Mouse (Mus musculus) MEL (cell line): ENCODE measurements around the gene Scd4. TPM values are rescaled to one million over a fixed set of nuclear protein-coding genes. Genes with fewer than 3 reads are reported as not detected.

Source experiments
- DNase-seq: peaks from one replicate; pipeline ENCODE4 v3.0.0; 2011; ENCODE audit warnings: low read depth, low spot score
- H3K27ac ChIP-seq: 2 replicates; pipeline ENCODE4 v1.5.1; 2012; ENCODE audit warnings: low read depth, mild to moderate bottlenecking, control low read depth, low read length, moderate library complexity; ENCODE audit not compliant: control insufficient read depth
- H3K27me3 ChIP-seq, 2 experiments: fragments of 150-350 bp in 1 of 2; sonication (generic) in 1 of 2; 2 replicates each; pipeline ENCODE4 v1.6.1; 2012; ENCODE audit warnings: low read length in 2 of 2, mild to moderate bottlenecking in 2 of 2, improper control_type of control experiment in 1 of 2, moderate library complexity in 1 of 2; ENCODE audit not compliant: insufficient read depth in 2 of 2, control insufficient read depth in 1 of 2
- H3K36me3 ChIP-seq, 2 experiments: 2 replicates each; pipeline ENCODE4 v1.6.1; 2012 to 2014; ENCODE audit warnings: low read length in 2 of 2, improper control_type of control experiment in 1 of 2, inconsistent platforms in 1 of 2, mild to moderate bottlenecking in 1 of 2; ENCODE audit not compliant: insufficient read depth in 2 of 2, control insufficient read depth in 1 of 2
- H3K4me1 ChIP-seq, 2 experiments: fragments of 150-350 bp in 1 of 2; sonication (generic) in 1 of 2; 2 replicates each; pipeline ENCODE4 v1.6.1; 2012; ENCODE audit warnings: low read length in 2 of 2, improper control_type of control experiment in 1 of 2, mild to moderate bottlenecking in 1 of 2; ENCODE audit not compliant: insufficient read depth in 2 of 2, control insufficient read depth in 1 of 2
- H3K4me3 ChIP-seq, 2 experiments: fragments of 150-350 bp in 1 of 2; sonication (generic) in 1 of 2; 2 replicates each; pipeline ENCODE4 v1.5.1; 2012; ENCODE audit warnings: low read depth in 2 of 2, low read length in 2 of 2, mild to moderate bottlenecking in 2 of 2, moderate library complexity in 2 of 2, control low read depth in 1 of 2, improper control_type of control experiment in 1 of 2; ENCODE audit not compliant: control insufficient read depth in 1 of 2, insufficient read depth in 1 of 2
- H3K79me2 ChIP-seq: 2 replicates; pipeline ENCODE4 v1.6.1; 2012; ENCODE audit warnings: mild to moderate bottlenecking, low read length, moderate library complexity; ENCODE audit not compliant: control insufficient read depth, poor library complexity, insufficient read depth
- H3K9ac ChIP-seq: 2 replicates; pipeline ENCODE4 v1.6.1; 2012; ENCODE audit warnings: low read depth, mild to moderate bottlenecking, control low read depth, low read length, moderate library complexity; ENCODE audit not compliant: control insufficient read depth, poor library complexity, severe bottlenecking
- H3K9me3 ChIP-seq: fragments of 150-350 bp; sonication (generic); replicated peaks from 2 replicates; pipeline ENCODE4 v1.6.1; 2012; ENCODE audit warnings: mild to moderate bottlenecking, low read length, improper control_type of control experiment, moderate library complexity; ENCODE audit not compliant: insufficient read depth
- BHLHE40 ChIP-seq: IDR thresholded peaks from 2 replicates; pipeline ENCODE4 v1.6.1; 2012; ENCODE audit warnings: low read depth, mild to moderate bottlenecking, inconsistent platforms, low read length, improper control_type of control experiment, borderline replicate concordance
- CHD1 ChIP-seq: IDR thresholded peaks from 2 replicates; pipeline ENCODE4 v1.6.1; 2012; ENCODE audit warnings: low read depth, mild to moderate bottlenecking, inconsistent platforms, low read length, improper control_type of control experiment
- CHD2 ChIP-seq: IDR thresholded peaks from 2 replicates; pipeline ENCODE4 v1.6.1; 2011; ENCODE audit warnings: low read length, improper control_type of control experiment
- ELF1 ChIP-seq: IDR thresholded peaks from 2 replicates; pipeline ENCODE4 v1.6.1; 2014; ENCODE audit warnings: low read depth, mild to moderate bottlenecking, inconsistent platforms, low read length, improper control_type of control experiment, moderate library complexity
- EP300 ChIP-seq, 2 experiments: IDR thresholded peaks; 2 replicates each; pipeline ENCODE4 v1.6.1; 2011; ENCODE audit warnings: improper control_type of control experiment in 2 of 2, low read length in 2 of 2, low read depth in 1 of 2, mild to moderate bottlenecking in 1 of 2
- ETS1 ChIP-seq: IDR thresholded peaks from 2 replicates; pipeline ENCODE4 v1.6.1; 2012; ENCODE audit warnings: low read depth, mild to moderate bottlenecking, inconsistent platforms, low read length, improper control_type of control experiment, moderate library complexity
- GABPA ChIP-seq: IDR thresholded peaks from 2 replicates; pipeline ENCODE4 v1.6.1; 2012; ENCODE audit warnings: low read depth, mild to moderate bottlenecking, inconsistent platforms, low read length, improper control_type of control experiment, moderate library complexity
- GATA1 ChIP-seq: IDR thresholded peaks from 2 replicates; pipeline ENCODE4 v1.6.1; 2011; ENCODE audit warnings: low read depth, low read length, improper control_type of control experiment
- HCFC1 ChIP-seq: IDR thresholded peaks from 2 replicates; pipeline ENCODE4 v1.6.1; 2012; ENCODE audit warnings: low read depth, mild to moderate bottlenecking, inconsistent platforms, low read length, improper control_type of control experiment, moderate library complexity
- JUND ChIP-seq: IDR thresholded peaks from 2 replicates; pipeline ENCODE4 v1.6.1; 2011; ENCODE audit warnings: low read depth, mild to moderate bottlenecking, improper control_type of control experiment, low read length
- KAT2A ChIP-seq: conservative IDR thresholded peaks from 2 replicates; pipeline ENCODE4 v1.6.1; 2012; ENCODE audit warnings: low read depth, low read length, improper control_type of control experiment, inconsistent platforms
- MAFK ChIP-seq: IDR thresholded peaks from 2 replicates; pipeline ENCODE4 v1.6.1; 2011; ENCODE audit warnings: low read depth, mild to moderate bottlenecking, low read length, improper control_type of control experiment, borderline replicate concordance
- MAX ChIP-seq: IDR thresholded peaks from 2 replicates; pipeline ENCODE4 v1.6.1; 2011; ENCODE audit warnings: low read length, improper control_type of control experiment
- MAZ ChIP-seq: IDR thresholded peaks from 2 replicates; pipeline ENCODE4 v1.6.1; 2012; ENCODE audit warnings: low read depth, mild to moderate bottlenecking, inconsistent platforms, low read length, improper control_type of control experiment
- MEF2A ChIP-seq: IDR thresholded peaks from 2 replicates; pipeline ENCODE4 v1.6.1; 2014; ENCODE audit warnings: low read depth, mild to moderate bottlenecking, inconsistent platforms, low read length, improper control_type of control experiment; ENCODE audit not compliant: poor library complexity, insufficient replicate concordance, severe bottlenecking; ENCODE audit errors: extremely low read depth
- MXI1 ChIP-seq: IDR thresholded peaks from 2 replicates; pipeline ENCODE4 v1.6.1; 2011; ENCODE audit warnings: mild to moderate bottlenecking, low read depth, low read length, improper control_type of control experiment
- MYB ChIP-seq: IDR thresholded peaks from 2 replicates; pipeline ENCODE4 v1.6.1; 2011; ENCODE audit warnings: mild to moderate bottlenecking, low read depth, low read length, improper control_type of control experiment
- MYC ChIP-seq: IDR thresholded peaks from 2 replicates; pipeline ENCODE4 v1.6.1; 2011; ENCODE audit warnings: low read depth, mild to moderate bottlenecking, low read length, improper control_type of control experiment, moderate library complexity
- NRF1 ChIP-seq: IDR thresholded peaks from 2 replicates; pipeline ENCODE4 v1.6.1; 2014; ENCODE audit warnings: low read depth, mild to moderate bottlenecking, inconsistent platforms, low read length, improper control_type of control experiment, moderate library complexity; ENCODE audit not compliant: poor library complexity, insufficient read depth, severe bottlenecking
- POLR2A ChIP-seq, 2 experiments: IDR thresholded peaks; 2 replicates each; pipeline ENCODE4 v1.6.1; 2011 to 2012; ENCODE audit warnings: low read length in 2 of 2, mild to moderate bottlenecking in 2 of 2, control low read depth in 1 of 2, improper control_type of control experiment in 1 of 2, low read depth in 1 of 2, moderate library complexity in 1 of 2; ENCODE audit not compliant: control insufficient read depth in 1 of 2, insufficient read depth in 1 of 2, poor library complexity in 1 of 2
- POLR2AphosphoS2 ChIP-seq: IDR thresholded peaks from 2 replicates; pipeline ENCODE4 v1.6.1; 2011; ENCODE audit warnings: low read length, improper control_type of control experiment
- POLR2AphosphoS5 ChIP-seq: IDR thresholded peaks from 2 replicates; pipeline ENCODE4 v1.6.1; 2012; ENCODE audit warnings: low read depth, borderline replicate concordance, mild to moderate bottlenecking, inconsistent platforms, low read length, moderate library complexity, mixed read lengths
- RAD21 ChIP-seq: IDR thresholded peaks from 2 replicates; pipeline ENCODE4 v1.6.1; 2011; ENCODE audit warnings: mild to moderate bottlenecking, low read depth, low read length, improper control_type of control experiment
- RCOR1 ChIP-seq: IDR thresholded peaks from 2 replicates; pipeline ENCODE4 v1.6.1; 2012; ENCODE audit warnings: low read depth, mild to moderate bottlenecking, inconsistent platforms, low read length, improper control_type of control experiment
- SIN3A ChIP-seq: IDR thresholded peaks from 2 replicates; pipeline ENCODE4 v1.6.1; 2012; ENCODE audit warnings: low read length, improper control_type of control experiment, inconsistent platforms
- SMC3 ChIP-seq: IDR thresholded peaks from 2 replicates; pipeline ENCODE4 v1.6.1; 2011; ENCODE audit warnings: low read depth, low read length, improper control_type of control experiment
- TBP ChIP-seq: IDR thresholded peaks from 2 replicates; pipeline ENCODE4 v1.8.0; 2011; ENCODE audit warnings: low read depth, low read length, improper control_type of control experiment
- TCF12 ChIP-seq: IDR thresholded peaks from 2 replicates; pipeline ENCODE4 v1.6.1; 2014; ENCODE audit warnings: low read depth, mild to moderate bottlenecking, inconsistent platforms, low read length, improper control_type of control experiment, moderate library complexity
- UBTF ChIP-seq: IDR thresholded peaks from 2 replicates; pipeline ENCODE4 v1.6.1; 2012; ENCODE audit warnings: low read depth, mild to moderate bottlenecking, inconsistent platforms, low read length, improper control_type of control experiment, moderate library complexity, borderline replicate concordance; ENCODE audit not compliant: insufficient read depth
- USF1 ChIP-seq: IDR thresholded peaks from 2 replicates; pipeline ENCODE4 v1.6.1; 2014; ENCODE audit warnings: low read depth, mild to moderate bottlenecking, inconsistent platforms, low read length, improper control_type of control experiment, moderate library complexity
- USF2 ChIP-seq, 2 experiments: IDR thresholded peaks; 2 replicates each; pipeline ENCODE4 v1.6.1; 2011 to 2012; ENCODE audit warnings: improper control_type of control experiment in 2 of 2, low read length in 2 of 2, borderline replicate concordance in 1 of 2, inconsistent platforms in 1 of 2, low read depth in 1 of 2, mild to moderate bottlenecking in 1 of 2; ENCODE audit not compliant: insufficient read depth in 1 of 2
- ZC3H11A ChIP-seq: IDR thresholded peaks from 2 replicates; pipeline ENCODE4 v1.6.1; 2012; ENCODE audit warnings: low read depth, mild to moderate bottlenecking, inconsistent platforms, low read length, improper control_type of control experiment
- ZKSCAN1 ChIP-seq: IDR thresholded peaks from 2 replicates; pipeline ENCODE4 v1.6.1; 2012; ENCODE audit warnings: low read depth, mild to moderate bottlenecking, inconsistent platforms, low read length, improper control_type of control experiment, moderate library complexity
- ZMIZ1 ChIP-seq: IDR thresholded peaks from 2 replicates; pipeline ENCODE4 v1.6.1; 2012; ENCODE audit warnings: low read depth, mild to moderate bottlenecking, inconsistent platforms, low read length, improper control_type of control experiment, moderate library complexity
- polyA plus RNA-seq, 2 experiments: library from polyadenylated mRNA; stranded (reverse) in 1 of 2; unstranded in 1 of 2; fragments of >175 nt in 1 of 2; fragments of >200 nt in 1 of 2; gene quantifications; 2 replicates each; pipeline versions ENCODE4 v1.2.1 to v1.2.4; 2012; ENCODE audit warnings: low replicate concordance in 2 of 2, low read depth in 1 of 2; ENCODE audit not compliant: insufficient read length in 2 of 2, insufficient read depth in 1 of 2, missing spikeins in 1 of 2
- total RNA-seq: library from RNA; depleted of rRNA; stranded (reverse); fragments of 300-350 nt; gene quantifications from 2 replicates; pipeline ENCODE4 v1.2.3, GENCODE M21; 2012

The Scd4 gene
- total and polyA plus RNA-seq, 3 experiments, result 0.31 to 0.36 TPM; not detected in 1

DNA sequence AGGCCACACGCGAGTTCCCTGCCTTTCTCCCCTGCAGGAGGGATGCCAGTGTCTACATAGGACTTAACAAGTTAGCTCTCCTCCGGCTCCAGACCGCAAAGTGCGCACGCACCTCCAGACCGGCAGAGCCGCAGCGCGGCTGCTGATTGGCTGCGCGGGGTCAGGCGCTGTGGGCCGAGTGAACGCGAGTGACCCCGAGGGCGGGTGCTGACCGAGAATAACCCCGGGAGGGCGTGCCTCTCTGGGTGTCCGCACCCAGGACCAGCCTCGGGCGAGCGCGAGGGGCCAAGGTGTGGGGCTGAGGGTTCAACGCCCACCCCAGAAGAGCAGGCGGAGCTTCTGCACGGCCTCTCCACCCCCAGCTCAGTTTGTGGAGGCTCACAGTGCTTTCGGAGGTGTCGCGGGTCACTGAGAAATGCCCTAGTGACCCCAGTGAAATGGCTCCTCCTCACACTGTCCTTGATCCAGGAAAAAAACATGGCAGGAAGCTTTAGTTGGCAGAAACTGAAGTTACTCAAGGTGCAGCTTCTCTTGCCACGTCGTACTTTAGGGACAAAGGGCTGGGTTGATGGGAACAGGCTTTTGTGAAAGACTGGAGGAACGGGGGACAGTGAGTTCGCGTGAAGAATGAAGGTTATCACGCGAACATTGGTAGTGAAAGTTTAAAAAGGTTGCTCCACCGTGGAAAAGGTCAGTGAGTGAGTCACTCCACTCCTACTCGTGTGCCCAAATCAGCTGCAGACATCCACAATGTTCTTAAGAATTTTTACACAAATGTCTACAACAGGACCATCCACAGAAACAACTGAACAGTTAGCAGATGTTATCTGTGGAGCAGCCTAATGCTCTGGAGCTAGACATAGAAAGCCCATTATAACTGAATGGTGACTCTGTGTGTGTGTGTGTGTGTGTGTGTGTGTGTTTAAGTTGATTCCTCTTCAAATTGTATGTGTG lies 55.9 kb downstream of the Scd4 start:
- Histone ChIP-seq H3K27ac (peak overlapping the region; percentile 93), H3K27me3 (no peaks in the 10 kb centered on the region), H3K36me3 (peaks cover 0 to 53% of the 10 kb centered on the region in 2 experiments; a peak in 2 of 4 replicates), H3K4me3 (peak overlapping the region; percentile 57 to 59), H3K9ac (peak overlapping the region; percentile 77), H3K4me1 (peaks cover 37 to 56% of the 10 kb centered on the region in 2 experiments), H3K79me2 (no peaks in the 10 kb centered on the region; the same call in 1 of the 2 replicates), H3K9me3 (no peaks in the 10 kb centered on the region)
- peak; percentile 99 for DNase-seq
- TF ChIP-seq MAZ (peak; percentile 48; the same call in 1 of the 2 replicates), SIN3A (peak; percentile 74), GATA1 (peak; percentile 66), MYC (0 out of 2 replicates have a peak, but pooled peaks have one; percentile 27), MEF2A (no peak), ZMIZ1 (peak; percentile 88), CHD2 (no peak), POLR2AphosphoS5 (no peak; the same call in 1 of the 2 replicates), JUND (no peak), NRF1 (peak; percentile 77), MYB (no peak), GABPA (no peak), MAX (no peak; the same call in 1 of the 2 replicates), ELF1 (no peak), MAFK (no peak), ETS1 (peak; percentile 17), ZC3H11A (no peak), POLR2A (IDR thresholded peaks at IDR 0.05; ENCODE audit: control insufficient read depth in 1 of 2, insufficient read depth in 1 of 2, low read depth in 1 of 2, low read length in 2 of 2, poor library complexity in 1 of 2) (peak in 1 of 2 experiments; percentile 83; a peak in 3 of 4 replicates), USF2 (IDR thresholded peaks at IDR 0.05; ENCODE audit: borderline replicate concordance in 1 of 2, insufficient read depth in 1 of 2, low read depth in 1 of 2, low read length in 2 of 2) (0 out of 4 replicates have a peak, but pooled peaks of 1 of the 2 experiments have one; percentile 44), RAD21 (no peak), USF1 (peak; percentile 92), KAT2A (no peak), MXI1 (peak; percentile 20), CHD1 (peak; percentile 96), TCF12 (peak; percentile 89), RCOR1 (0 out of 2 replicates have a peak, but pooled peaks have one; percentile 16), HCFC1 (no peak), EP300 (IDR thresholded peaks at IDR 0.05; ENCODE audit: low read depth in 1 of 2, low read length in 2 of 2) (peak in 1 of 2 experiments; percentile 76; a peak in 2 of 4 replicates), UBTF (no peak), POLR2AphosphoS2 (peak; percentile 85), SMC3 (no peak), TBP (peak; percentile 76; the same call in 1 of the 2 replicates), ZKSCAN1 (no peak), BHLHE40 (no peak)
